Mouse (Mus musculus): ENCODE data around the gene Snrpb.

The Snrpb gene

GRCm38 (mm10) chr2:130144703-130145324, 34.4 kb downstream of the Snrpb start:
- in situ Hi-C loops (cut with MboI, MseI): no loop called here

DNA sequence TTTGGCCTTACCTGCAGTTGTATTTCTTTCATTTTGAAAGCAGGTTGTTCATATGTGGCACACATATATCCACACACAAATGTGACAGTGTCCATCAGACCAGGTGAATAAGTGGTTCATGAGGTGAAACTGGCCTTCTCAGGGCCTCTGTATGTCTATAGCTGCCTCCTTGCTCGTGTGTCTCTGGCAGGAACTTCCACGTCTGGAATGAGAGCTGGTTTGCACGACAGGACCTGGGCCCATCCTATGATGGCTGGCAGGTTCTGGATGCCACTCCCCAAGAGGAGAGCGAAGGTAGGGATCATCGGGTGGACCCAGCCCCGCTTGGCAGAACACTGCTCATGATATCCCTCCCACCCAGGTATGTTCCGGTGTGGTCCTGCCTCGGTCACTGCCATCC, 36.2 kb downstream of the Snrpb start:
- in situ Hi-C loops (cut with MboI, MseI): no loop called here

DNA sequence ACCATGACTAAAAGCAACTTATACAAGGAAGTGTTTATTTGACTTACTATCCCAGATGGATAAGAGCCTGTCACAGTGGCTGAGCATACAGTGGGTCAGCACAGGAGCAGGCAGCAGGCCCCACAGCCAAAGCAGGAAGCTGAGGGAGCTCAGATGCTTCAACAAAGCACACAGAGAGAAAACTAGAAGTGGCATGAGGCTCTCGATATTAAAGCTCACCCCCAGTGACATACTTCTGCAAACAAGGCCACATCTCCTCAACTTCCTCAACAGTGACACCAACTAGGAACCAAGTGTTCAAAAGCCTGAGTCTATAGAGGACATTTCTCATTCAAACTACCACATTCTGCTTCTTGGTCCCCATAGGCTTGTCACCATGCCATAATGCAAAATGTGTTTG, 49.5 kb downstream of the Snrpb start:
- in situ Hi-C loops (cut with MboI, MseI): no loop called here

- in situ Hi-C loops (cut with MboI, MseI): no loop called here
These were observed 53.1 kb downstream of the Snrpb start for GRCm38 (mm10) chr2:130126073-130126472.

DNA sequence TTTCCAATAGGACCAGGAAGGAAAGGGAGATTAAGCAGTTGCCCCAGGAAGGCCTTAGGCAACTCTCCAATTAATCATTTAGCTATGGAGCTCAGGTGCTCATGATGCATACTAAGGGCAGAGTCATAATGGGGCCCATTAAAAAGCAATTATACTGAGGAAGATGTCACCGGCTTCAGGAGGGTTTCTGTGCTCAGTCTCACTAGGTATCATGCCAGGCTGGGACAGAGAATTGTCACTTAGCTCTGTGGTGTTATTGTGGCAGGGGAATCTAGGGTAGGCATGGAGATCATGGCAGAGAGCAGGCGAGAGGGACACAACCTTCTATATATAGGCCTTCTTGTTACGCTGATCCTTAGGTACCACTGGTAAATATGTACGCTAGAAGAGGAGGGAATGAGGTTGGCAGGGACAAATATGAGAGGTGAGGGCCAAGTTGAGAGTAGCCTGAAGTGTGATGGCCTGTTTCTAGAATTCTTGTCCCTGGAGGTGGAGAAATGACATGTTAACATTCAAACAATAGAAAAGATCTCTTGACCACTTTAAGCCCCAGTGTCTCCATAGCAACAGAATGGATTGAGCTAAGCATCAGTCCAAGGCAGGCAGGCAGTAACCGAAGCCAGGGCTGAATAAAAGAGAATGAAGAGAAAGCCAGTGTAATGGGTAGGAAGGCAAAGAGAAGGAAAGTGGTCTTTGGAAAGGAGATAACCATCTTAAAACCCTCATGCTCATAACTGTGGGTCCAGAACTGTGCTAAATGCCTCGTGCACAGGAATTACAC, 53.7 kb downstream of the Snrpb start:
- in situ Hi-C loops (cut with MboI, MseI): no loop called here

Measured in regulatory T cell (primary cell).